Mouse (Mus musculus) forebrain, embryonic 12.5 days (tissue): ENCODE measurements around the gene Vangl1. TPM values are rescaled to one million over a fixed set of nuclear protein-coding genes. Genes with fewer than 3 reads are reported as not detected.
A peak's percentile ranks its signal among the peaks of the same experiment; 100 is the strongest.

Experiments used
- ATAC-seq: fragments of 200-750 bp; cut with Nextera tagmentation; 2 replicates; pipeline ENCODE4 v1.8.0; 2017; ENCODE audit warnings: moderate TSS enrichment; ENCODE audit not compliant: low FRiP score
- H3K27ac ChIP-seq: fragments of 300-500 bp; sonication (generic); 2 replicates; pipeline ENCODE4 v1.5.1; 2016; ENCODE audit warnings: mild to moderate bottlenecking
- H3K27me3 ChIP-seq: fragments of 300-500 bp; sonication (generic); 2 replicates; pipeline ENCODE4 v1.6.1; 2016; ENCODE audit warnings: mild to moderate bottlenecking
- H3K36me3 ChIP-seq: fragments of 300-500 bp; sonication (generic); replicated peaks from 2 replicates; pipeline ENCODE4 v1.6.1; 2016; ENCODE audit warnings: mild to moderate bottlenecking
- H3K4me1 ChIP-seq: fragments of 300-500 bp; sonication (generic); 2 replicates; pipeline ENCODE4 v1.6.1; 2016
- H3K4me2 ChIP-seq: fragments of 300-500 bp; sonication (generic); 2 replicates; pipeline ENCODE4 v1.6.1; 2016; ENCODE audit warnings: mild to moderate bottlenecking, moderate library complexity
- H3K4me3 ChIP-seq: fragments of 300-500 bp; sonication (generic); replicated peaks from 2 replicates; pipeline ENCODE4 v1.5.1; 2016; ENCODE audit warnings: mild to moderate bottlenecking
- H3K9ac ChIP-seq: fragments of 300-500 bp; sonication (generic); 2 replicates; pipeline ENCODE4 v1.6.1; 2016; ENCODE audit warnings: mild to moderate bottlenecking
- H3K9me3 ChIP-seq: fragments of 300-500 bp; sonication (generic); 2 replicates; pipeline ENCODE4 v1.6.1; 2016
- WGBS: fragments of 180-500 bp; shearing (Covaris S2); methylation state at CpG from one replicate; pipeline ENCODE4 v1.1.7; 2016; 5-methylcytosine and 5-hydroxymethylcytosine counted together
- polyA plus RNA-seq: library from polyadenylated mRNA; unstranded; fragments of >200 nt; fragmentation: Nextera tagmentation; extraction: Ambion mirVana; gene quantifications from 2 replicates; pipeline ENCODE4 v1.2.1, GENCODE M21; 2016

Gene Vangl1
- 4.3 and 5.8 TPM in 2 replicates for polyA plus RNA-seq

DNA sequence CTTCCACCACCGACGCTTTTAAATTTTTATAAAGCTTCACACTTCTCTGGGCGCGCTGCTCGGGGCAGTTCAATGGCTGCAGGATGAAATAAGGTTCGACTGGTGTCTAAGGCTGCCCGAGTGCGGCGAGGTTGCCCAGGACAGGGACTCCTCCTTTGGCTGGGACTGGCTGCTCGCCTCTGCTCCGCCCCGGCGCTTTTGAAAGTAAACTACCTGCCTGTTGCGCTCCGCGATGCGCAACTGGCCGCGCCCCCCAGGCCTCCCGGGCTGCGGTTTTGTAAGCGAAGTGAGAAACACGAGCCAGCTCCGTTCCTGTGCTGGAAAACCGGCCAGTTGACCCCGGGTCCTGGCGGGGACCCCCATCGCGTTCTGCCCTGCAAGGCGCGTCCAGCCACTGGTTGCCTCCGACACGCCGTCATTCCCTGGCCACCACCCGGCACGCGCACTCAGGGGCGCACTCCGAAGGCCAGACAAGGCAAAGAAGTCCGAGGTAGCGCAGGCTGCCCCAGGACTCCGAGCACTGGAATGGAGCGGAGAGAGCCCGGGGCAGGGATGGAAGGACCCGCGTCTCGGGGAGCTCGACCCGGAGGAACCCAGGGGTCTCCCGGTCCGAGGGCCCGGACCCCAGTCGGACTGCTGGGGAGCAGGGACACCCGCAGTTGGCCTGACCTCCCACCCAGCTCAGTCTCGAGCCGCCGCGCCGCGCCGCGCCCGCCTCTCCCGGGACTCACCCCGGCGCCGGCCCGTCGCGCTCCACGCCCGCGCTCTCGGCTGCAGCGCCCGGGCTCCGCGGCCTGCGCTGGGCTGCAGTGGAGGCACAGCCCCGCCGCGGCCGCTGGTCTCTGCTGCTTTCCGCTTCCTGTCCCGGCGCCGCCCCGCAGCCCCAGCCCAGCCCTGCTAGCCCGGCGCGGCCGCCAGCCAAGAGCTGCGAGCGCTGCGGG, at the start of gene Vangl1:
TSS of gene Vangl1 (minus strand) at position 913 of the 941 bp plus-strand sequence.
- Histone ChIP-seq H3K36me3 (no peaks in the 10 kb centered on the region), H3K27me3 (peaks cover 90% of the 10 kb centered on the region), H3K4me2 (peak within 1 kb of the TSS; percentile 97), H3K9me3 (no peaks in the 10 kb centered on the region), H3K4me1 (peaks cover 29% of the 10 kb centered on the region), H3K4me3 (peak within 1 kb of the TSS; percentile 61), H3K27ac (no peak within 1 kb of the TSS), H3K9ac (peak within 1 kb of the TSS; percentile 59)
- peak; percentile 84 for ATAC-seq
- under 1% methylated on average over 71 of the region's 95 CpGs for WGBS

DNA sequence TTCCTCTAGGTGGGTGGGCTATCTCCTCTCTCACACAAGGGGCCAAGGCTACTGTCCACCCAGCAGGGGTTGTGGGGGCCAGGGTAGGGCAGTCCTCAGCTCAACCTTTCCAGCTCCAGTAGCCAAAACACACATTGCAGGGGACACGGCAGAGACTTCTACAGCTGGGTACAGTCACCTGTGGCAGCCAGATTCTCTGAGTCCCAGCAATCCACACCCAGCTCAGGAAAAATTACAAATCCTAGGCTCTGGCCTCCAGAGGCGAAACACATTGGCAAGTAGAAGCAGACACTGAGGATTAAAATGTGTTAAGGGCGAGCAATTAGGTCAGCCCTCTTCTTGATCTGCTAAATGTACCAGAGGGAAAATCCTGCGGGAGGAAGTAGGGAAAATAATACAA, 49.1 kb upstream of the Vangl1 start:
- ATAC-seq = no peak
- WGBS = 70% methylated on average over 4 of the region's 4 CpGs
- Histone ChIP-seq H3K27me3 (no peaks in the 10 kb centered on the region), H3K36me3 (no peaks in the 10 kb centered on the region), H3K27ac (no peak overlapping the region), H3K4me3 (no peak overlapping the region), H3K4me1 (no peaks in the 10 kb centered on the region), H3K9ac (no peak overlapping the region), H3K9me3 (no peaks in the 10 kb centered on the region), H3K4me2 (no peak overlapping the region)

DNA sequence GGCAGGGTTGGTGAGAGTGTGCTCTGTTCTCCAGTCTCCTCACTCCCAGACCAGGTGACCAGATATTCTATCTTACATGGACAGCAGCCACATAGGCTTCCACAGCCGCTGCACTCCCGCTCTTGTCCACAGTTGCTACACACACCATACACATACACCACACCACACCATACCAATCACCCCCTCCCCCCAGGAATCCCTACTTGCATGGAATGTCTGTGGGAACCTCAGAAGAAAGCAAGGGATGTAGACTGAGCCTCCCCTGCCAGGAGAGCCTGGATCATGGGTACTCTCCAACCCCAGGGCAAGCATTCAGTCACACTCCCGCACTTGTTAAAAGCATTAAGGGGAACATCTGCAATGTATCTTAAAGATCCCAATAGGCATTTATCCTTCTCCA, 48.4 kb upstream of the Vangl1 start:
- Histone ChIP-seq H3K4me1 (no peaks in the 10 kb centered on the region), H3K9me3 (no peaks in the 10 kb centered on the region), H3K4me2 (no peak overlapping the region), H3K27me3 (no peaks in the 10 kb centered on the region), H3K9ac (no peak overlapping the region), H3K27ac (no peak overlapping the region), H3K36me3 (no peaks in the 10 kb centered on the region), H3K4me3 (no peak overlapping the region)
- no peak for ATAC-seq
- WGBS = 95% methylated on average over 3 of the region's 3 CpGs

DNA sequence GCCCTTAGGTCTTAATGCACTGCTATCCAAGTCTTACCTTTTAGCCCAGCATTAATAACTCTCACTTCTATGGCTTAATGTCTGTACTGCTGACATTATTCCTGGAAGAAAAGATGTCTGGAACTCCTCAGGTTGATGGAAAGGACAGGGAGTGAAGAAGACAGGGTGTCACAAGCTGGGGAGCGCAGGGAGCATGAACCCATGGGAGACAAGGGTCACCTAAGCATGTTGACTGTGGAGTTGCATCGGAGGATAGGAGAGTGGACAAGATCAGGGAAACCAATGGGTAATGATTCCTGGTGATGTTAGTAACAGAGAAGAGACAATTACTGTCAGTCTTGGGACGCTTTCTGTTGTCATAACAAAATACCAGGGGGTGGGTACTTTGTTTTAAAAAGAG, 46.4 kb upstream of the Vangl1 start:
- no peak for ATAC-seq
- H3K9me3 ChIP-seq = no peaks in the 10 kb centered on the region
- no peak overlapping the region for H3K9ac ChIP-seq
- no peaks in the 10 kb centered on the region for H3K36me3 ChIP-seq
- no peaks in the 10 kb centered on the region for H3K4me1 ChIP-seq
- no peaks in the 10 kb centered on the region for H3K27me3 ChIP-seq
- no peak overlapping the region for H3K27ac ChIP-seq
- no peak overlapping the region for H3K4me2 ChIP-seq
- H3K4me3 ChIP-seq = no peak overlapping the region
- 96% methylated on average over 3 of the region's 3 CpGs for WGBS

DNA sequence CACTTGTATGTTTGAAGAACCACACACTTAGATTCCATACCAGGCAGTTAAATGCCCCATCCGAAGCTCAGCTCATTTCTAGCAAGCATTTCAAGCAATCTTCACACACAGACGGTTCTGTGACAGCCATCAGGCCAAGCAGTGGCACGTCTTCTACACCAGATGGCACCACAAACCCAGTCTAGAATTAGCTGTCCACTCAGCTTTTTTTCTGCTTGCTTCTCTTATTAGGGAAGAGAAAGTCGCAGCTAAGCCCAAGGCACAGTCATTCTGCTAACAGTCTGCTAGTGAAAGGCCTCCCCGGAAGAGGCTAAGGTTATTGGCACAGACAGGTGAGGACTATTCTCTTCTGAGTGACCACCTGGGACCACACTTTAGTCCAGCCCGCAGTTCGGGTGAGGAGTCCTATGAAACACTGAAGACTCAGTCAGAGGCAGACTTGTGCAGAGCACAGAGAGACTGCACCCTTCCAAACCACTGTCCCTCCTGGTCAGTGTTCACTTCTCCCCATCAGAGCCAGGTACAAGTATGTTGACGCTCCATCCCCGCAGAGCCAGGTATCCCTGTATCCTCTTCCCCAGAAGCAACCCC, 45.0 kb upstream of the Vangl1 start:
- Histone ChIP-seq H3K4me2 (no peak overlapping the region), H3K4me1 (no peaks in the 10 kb centered on the region), H3K36me3 (no peaks in the 10 kb centered on the region), H3K9ac (no peak overlapping the region), H3K27ac (no peak overlapping the region), H3K27me3 (no peaks in the 10 kb centered on the region), H3K4me3 (no peak overlapping the region), H3K9me3 (no peaks in the 10 kb centered on the region)
- peak; percentile 30; the same call in 1 of the 2 replicates for ATAC-seq
- 59% methylated on average over 9 of the region's 9 CpGs for WGBS

DNA sequence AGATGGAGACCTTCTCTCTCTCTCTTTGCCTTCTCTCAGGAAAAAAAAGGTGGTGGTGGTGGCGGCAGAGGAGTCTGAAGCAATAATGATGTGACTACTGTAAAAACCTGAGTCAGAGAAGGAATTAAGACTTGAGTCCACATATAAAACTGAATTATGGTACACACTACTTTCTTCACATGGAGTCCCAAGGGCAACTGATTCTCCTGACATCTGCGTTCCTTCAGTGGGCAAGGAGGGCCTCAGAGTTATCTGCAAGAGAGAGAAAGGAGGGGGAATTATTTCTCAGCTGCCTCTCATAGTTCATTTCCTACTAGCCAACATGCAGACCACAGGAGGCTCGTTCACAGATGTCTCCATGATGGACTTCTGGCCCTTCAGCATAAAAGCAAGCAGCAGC, 40.1 kb upstream of the Vangl1 start:
- H3K9ac ChIP-seq = no peak overlapping the region
- ATAC-seq = no peak
- WGBS = 88% methylated on average over 3 of the region's 3 CpGs

DNA sequence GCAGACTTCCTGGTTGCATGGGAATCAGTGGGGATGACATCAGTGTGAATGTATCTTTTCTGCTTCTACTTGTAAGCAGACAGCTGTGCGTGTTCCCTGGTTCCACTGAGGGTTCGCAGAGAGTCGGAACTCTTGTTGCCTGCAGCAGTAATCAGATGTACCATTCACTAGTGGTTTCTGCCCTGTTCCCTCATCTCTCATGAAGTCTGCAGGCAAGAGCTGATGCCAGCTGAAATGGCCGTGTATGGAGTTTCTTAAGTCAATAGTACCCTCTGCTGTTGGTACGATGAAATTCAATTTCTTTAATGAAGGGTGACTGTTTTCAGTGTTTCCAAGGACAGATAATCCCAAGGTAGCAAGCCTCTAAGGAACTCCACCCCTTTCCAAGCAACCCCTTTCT, 38.4 kb upstream of the Vangl1 start:
- Histone ChIP-seq H3K27me3 (no peaks in the 10 kb centered on the region), H3K4me3 (no peak overlapping the region), H3K4me1 (no peaks in the 10 kb centered on the region), H3K9ac (no peak overlapping the region), H3K9me3 (0 out of 2 replicates have a peak, but pooled peaks cover 5% of the 10 kb centered on the region), H3K36me3 (no peaks in the 10 kb centered on the region), H3K27ac (no peak overlapping the region), H3K4me2 (no peak overlapping the region)
- no peak for ATAC-seq
- WGBS = 59% methylated on average over 5 of the region's 5 CpGs

More for the DNA sequence above, 40.1 kb upstream of the Vangl1 start:
- H3K36me3 ChIP-seq = no peaks in the 10 kb centered on the region
- H3K4me3 ChIP-seq = no peak overlapping the region
- H3K9me3 ChIP-seq = no peaks in the 10 kb centered on the region
- no peak overlapping the region for H3K27ac ChIP-seq
- H3K4me2 ChIP-seq = no peak overlapping the region
- H3K27me3 ChIP-seq = no peaks in the 10 kb centered on the region
- no peaks in the 10 kb centered on the region for H3K4me1 ChIP-seq

DNA sequence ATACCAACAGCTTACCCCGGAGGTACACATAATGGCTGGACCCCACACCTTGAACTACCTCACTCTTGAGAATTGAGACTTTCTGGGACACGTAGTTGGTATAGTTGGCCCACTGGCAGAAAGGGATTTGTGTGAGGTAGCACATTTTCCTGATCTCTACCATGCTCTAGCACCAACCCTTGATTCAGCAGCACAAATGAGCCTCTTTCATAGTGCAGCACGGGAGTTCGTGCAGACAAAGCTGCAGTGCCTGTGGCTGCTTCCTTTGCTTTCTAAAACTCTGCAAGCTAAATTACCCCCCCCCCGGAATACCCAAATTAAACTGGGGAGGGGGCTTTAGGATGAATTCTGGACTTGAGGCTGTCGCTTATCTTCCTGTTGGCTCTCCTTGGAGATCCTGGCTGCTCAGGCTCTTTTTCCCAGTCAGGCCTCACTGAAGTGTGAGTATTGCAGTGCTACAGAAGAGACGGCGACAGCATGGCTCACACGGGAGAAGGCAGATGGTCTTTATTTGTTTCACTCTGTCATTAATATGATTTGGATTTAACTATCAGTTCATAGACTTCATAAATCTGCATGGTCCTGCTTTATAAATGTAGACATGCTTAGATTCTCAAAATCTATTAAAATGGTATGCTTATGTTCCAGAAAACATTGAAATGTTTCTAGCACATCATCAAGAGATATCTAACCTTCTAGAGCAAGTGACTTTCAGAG, 27.1 kb upstream of the Vangl1 start:
- no peak for ATAC-seq
- Histone ChIP-seq H3K27ac (no peak overlapping the region), H3K4me3 (no peak overlapping the region), H3K4me2 (no peak overlapping the region), H3K9ac (no peak overlapping the region), H3K4me1 (no peaks in the 10 kb centered on the region), H3K36me3 (no peaks in the 10 kb centered on the region), H3K9me3 (peaks cover 11% of the 10 kb centered on the region), H3K27me3 (no peaks in the 10 kb centered on the region)
- 87% methylated on average over 9 of the region's 9 CpGs for WGBS

DNA sequence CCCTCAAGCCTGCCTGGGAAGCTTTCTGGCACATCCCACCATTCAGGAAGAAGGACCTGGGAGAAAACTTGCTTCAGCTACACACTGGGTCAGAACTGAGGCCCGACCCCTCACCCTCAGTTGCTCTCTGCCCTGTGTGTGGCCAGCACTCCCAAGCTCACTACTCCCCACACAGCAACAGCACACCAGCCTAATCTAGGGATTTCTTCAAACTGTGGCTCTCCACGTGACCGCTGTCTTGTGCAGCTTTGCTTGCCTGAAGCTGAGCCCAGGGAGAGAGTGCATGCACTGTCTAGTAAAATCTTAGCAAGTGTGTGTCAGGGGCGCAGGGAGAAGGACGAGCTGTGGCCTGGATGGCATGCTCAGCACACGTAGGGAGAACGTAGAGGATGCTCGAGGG, 18.3 kb upstream of the Vangl1 start:
- Histone ChIP-seq H3K27ac (no peak overlapping the region), H3K4me2 (no peak overlapping the region), H3K4me1 (no peaks in the 10 kb centered on the region), H3K9ac (no peak overlapping the region), H3K9me3 (0 out of 2 replicates have a peak, but pooled peaks cover 4% of the 10 kb centered on the region), H3K27me3 (0 out of 2 replicates have a peak, but pooled peaks cover 3% of the 10 kb centered on the region), H3K36me3 (no peaks in the 10 kb centered on the region), H3K4me3 (no peak overlapping the region)
- WGBS = 90% methylated on average over 8 of the region's 8 CpGs
- ATAC-seq = no peak

DNA sequence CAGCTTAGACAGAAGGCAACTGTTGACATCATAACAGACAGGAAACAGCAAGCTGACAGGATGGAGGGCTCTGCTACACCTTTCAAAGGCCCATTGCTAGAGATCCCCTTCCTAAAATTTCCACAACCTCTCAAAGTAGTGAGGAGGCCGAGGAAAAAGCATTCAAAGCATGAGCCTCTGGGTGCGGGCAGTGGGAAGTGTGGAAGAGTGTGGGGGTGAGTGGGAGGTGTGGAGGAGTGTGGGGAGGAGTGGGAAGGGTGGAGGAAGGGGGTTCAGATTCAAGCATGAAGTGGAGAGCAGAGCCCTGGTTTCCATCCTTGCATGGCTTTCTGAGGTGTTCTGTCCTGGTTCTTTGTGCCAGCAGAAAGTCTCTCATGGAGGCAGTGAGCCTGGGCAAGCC, 13.8 kb upstream of the Vangl1 start:
- Histone ChIP-seq H3K4me1 (no peaks in the 10 kb centered on the region), H3K4me3 (no peak overlapping the region), H3K9me3 (no peaks in the 10 kb centered on the region), H3K27me3 (0 out of 2 replicates have a peak, but pooled peaks cover 3% of the 10 kb centered on the region), H3K4me2 (no peak overlapping the region), H3K27ac (no peak overlapping the region), H3K36me3 (no peaks in the 10 kb centered on the region), H3K9ac (no peak overlapping the region)
- no peak for ATAC-seq
- 85% methylated on average over 2 of the region's 2 CpGs for whole genome bisulfite sequencing

DNA sequence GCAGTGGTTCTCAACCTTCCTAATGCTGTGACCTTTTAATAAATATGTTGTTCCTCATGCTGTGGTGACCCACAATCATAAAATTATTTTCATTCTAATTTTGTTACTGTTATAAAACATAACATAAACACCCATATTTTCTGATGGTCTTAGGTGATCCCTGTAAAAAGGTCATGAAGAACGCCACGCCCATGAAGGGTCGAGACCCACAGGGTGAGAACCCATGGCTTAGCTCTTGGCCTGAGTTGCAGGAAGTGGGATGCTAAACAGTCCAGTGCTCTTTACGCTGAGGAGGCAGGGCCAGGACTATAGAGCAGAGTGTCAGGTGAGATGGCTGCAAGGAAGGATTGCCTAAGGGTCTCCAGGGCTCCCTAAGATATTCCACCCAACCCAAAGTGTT, 10.2 kb upstream of the Vangl1 start:
- H3K36me3 ChIP-seq = no peaks in the 10 kb centered on the region
- H3K4me3 ChIP-seq = no peak overlapping the region
- H3K27ac ChIP-seq = no peak overlapping the region
- 0 out of 2 replicates have a peak, but pooled peaks cover 3% of the 10 kb centered on the region for H3K27me3 ChIP-seq
- WGBS = 93% methylated on average over 4 of the region's 4 CpGs
- ATAC-seq = no peak
- H3K4me1 ChIP-seq = no peaks in the 10 kb centered on the region
- no peak overlapping the region for H3K9ac ChIP-seq
- no peak overlapping the region for H3K4me2 ChIP-seq
- no peaks in the 10 kb centered on the region for H3K9me3 ChIP-seq

DNA sequence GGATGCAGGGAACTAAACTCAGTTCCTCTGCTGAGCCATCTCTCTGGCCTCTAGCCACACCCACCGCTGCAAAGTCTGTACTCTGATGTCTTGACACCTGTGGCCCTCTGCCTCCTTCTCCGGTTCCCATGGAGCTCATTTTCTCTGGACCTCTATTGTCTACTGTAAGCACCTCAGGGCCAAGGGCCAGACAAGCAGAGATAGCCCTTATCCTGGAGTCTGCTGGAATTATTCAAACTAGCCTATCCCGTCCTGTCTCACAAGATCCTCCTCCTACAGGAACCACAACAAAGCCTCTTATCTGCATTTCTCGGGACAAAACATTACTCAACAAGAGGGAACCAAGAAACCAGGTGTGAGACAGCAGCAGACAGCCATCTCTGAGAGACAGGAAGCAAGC, 9.8 kb upstream of the Vangl1 start:
- WGBS = 70% methylated on average over 4 of the region's 4 CpGs
- no peak for ATAC-seq
- 0 out of 2 replicates have a peak, but pooled peaks cover 3% of the 10 kb centered on the region for H3K27me3 ChIP-seq
- H3K27ac ChIP-seq = no peak overlapping the region
- no peak overlapping the region for H3K4me3 ChIP-seq
- no peaks in the 10 kb centered on the region for H3K9me3 ChIP-seq
- H3K4me2 ChIP-seq = no peak overlapping the region
- H3K9ac ChIP-seq = no peak overlapping the region
- no peaks in the 10 kb centered on the region for H3K36me3 ChIP-seq
- H3K4me1 ChIP-seq = no peaks in the 10 kb centered on the region
